Mouse (Mus musculus): ENCODE measurements at regions not wholly inside any gene's neighbourhood (a gene's known extent, or its start where the extent isn't known, plus 50 kb on each side); places are given as distances from the start of the nearest gene placed in this dataset.

GRCm38 (mm10) chr8:126666327-126667085 lies 72.7 kb upstream of the Irf2bp2 start:
- TF ChIP-seq USF1 (IDR thresholded peaks at IDR 0.05; ENCODE audit: low read depth) (peak; percentile 56), CTCF (IDR thresholded peaks at IDR 0.05; ENCODE audit: control insufficient read depth, insufficient read depth, insufficient read length) (no peak), MAX (IDR thresholded peaks at IDR 0.05) (peak; percentile 98)
